Mouse (Mus musculus) kidney, embryonic 16.5 days (tissue): ENCODE data around the gene Jph4. TPM values are rescaled to one million over a fixed set of nuclear protein-coding genes. Genes with fewer than 3 reads are reported as not detected.

ENCODE experiments used
- ATAC-seq: fragments of 200-750 bp; cut with Nextera tagmentation; 2 replicates; pipeline ENCODE4 v1.8.0; 2017; ENCODE audit warnings: moderate TSS enrichment; ENCODE audit not compliant: low FRiP score, low TSS enrichment
- H3K27ac ChIP-seq: fragments of 300-500 bp; sonication (generic); 2 replicates; pipeline ENCODE4 v1.5.1; 2014; ENCODE audit warnings: low read length
- H3K27me3 ChIP-seq: fragments of 300-500 bp; sonication (generic); 2 replicates; pipeline ENCODE4 v1.6.1; 2014; ENCODE audit warnings: low read length, control low read depth, mixed read lengths; ENCODE audit not compliant: insufficient read depth
- H3K36me3 ChIP-seq: fragments of 300-500 bp; sonication (generic); 2 replicates; pipeline ENCODE4 v1.6.1; 2014; ENCODE audit warnings: low read length, control low read depth, mixed read lengths; ENCODE audit not compliant: insufficient read depth
- H3K4me1 ChIP-seq: fragments of 300-500 bp; sonication (generic); 2 replicates; pipeline ENCODE4 v1.6.1; 2014; ENCODE audit warnings: low read length, control low read depth, mixed read lengths; ENCODE audit not compliant: insufficient read depth
- H3K4me2 ChIP-seq: fragments of 300-500 bp; sonication (generic); replicated peaks from 2 replicates; pipeline ENCODE4 v1.6.1; 2014; ENCODE audit warnings: low read depth, low read length
- H3K4me3 ChIP-seq: fragments of 300-500 bp; sonication (generic); 2 replicates; pipeline ENCODE4 v1.5.1; 2014; ENCODE audit warnings: mild to moderate bottlenecking, low read length
- H3K9ac ChIP-seq: fragments of 300-500 bp; sonication (generic); replicated peaks from 2 replicates; pipeline ENCODE4 v1.6.1; 2014; ENCODE audit warnings: low read length
- H3K9me3 ChIP-seq: fragments of 300-500 bp; sonication (generic); 2 replicates; pipeline ENCODE4 v1.6.1; 2016; ENCODE audit warnings: low read length, control low read depth
- WGBS: fragments of 180-500 bp; shearing (Covaris S2); extraction: QIAGEN DNeasy Blood & Tissue Kit; methylation state at CpG from one replicate; pipeline ENCODE4 v1.1.7; 2014; 5-methylcytosine and 5-hydroxymethylcytosine counted together
- polyA plus RNA-seq: library from polyadenylated mRNA; unstranded; fragments of >200 nt; fragmentation: Nextera tagmentation; extraction: Ambion mirVana; gene quantifications from 2 replicates; pipeline ENCODE4 v1.2.1, GENCODE M21; 2015

Gene Jph4
- polyA plus RNA-seq: 0.45 and 0.51 TPM in 2 replicates

- ATAC-seq: peak; percentile 10; the same call in 1 of the 2 replicates
- Histone ChIP-seq H3K9ac (no peak within 1 kb of the TSS), H3K27ac (no peak within 1 kb of the TSS), H3K4me2 (peak within 1 kb of the TSS; percentile 100), H3K4me1 (peaks cover 20% of the 10 kb centered on the region), H3K4me3 (peak within 1 kb of the TSS; percentile 62), H3K36me3 (no peaks in the 10 kb centered on the region), H3K27me3 (peaks cover 38% of the 10 kb centered on the region), H3K9me3 (no peaks in the 10 kb centered on the region)
- WGBS: 4% methylated on average over 21 of the region's 21 CpGs
Measured at GRCm38 (mm10) chr14:55116425-55117200, at the start of gene Jph4. Gene Jph4, minus strand, starts transcription at chr14:55116935.

DNA sequence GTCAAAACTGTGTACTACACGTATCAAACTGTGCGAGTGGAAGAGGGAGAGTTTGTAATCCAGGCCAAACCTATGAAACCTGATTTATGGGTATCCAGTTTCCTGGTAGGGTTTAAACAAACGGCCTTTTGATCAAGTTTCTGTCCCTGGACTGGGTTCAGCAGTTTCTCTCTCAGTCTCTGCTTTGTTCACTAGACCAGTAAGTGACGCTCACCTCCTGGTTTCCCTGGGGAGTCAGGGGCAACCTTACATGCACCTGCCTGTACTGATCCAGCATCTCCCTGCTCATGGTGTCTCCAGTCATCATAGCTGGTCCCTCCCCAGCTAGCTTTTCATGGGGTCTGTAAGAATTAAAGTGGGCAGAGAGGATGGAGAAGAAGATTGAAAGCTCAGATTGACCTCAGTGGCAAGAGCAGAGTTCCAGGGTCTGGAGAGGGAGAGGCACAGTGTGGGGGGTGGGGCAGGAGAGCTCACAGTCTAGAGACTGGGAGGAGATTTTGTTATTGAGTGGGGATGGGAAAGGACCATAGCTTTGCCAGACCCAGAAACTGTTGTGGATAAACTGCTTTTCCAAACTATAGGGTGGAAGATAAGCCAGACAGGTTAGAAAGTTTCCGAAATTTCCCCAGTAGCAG lies 47.6 kb upstream of the Jph4 start:
- WGBS: 20% methylated on average over 5 of the region's 5 CpGs
- H3K4me2 ChIP-seq: no peak overlapping the region
- no peak overlapping the region for H3K4me3 ChIP-seq
- peak overlapping the region; percentile 14; the same call in 1 of the 2 replicates for H3K27ac ChIP-seq
- no peaks in the 10 kb centered on the region for H3K27me3 ChIP-seq
- H3K4me1 ChIP-seq: peaks cover 18% of the 10 kb centered on the region
- no peak overlapping the region for H3K9ac ChIP-seq
- H3K36me3 ChIP-seq: no peaks in the 10 kb centered on the region
- no peaks in the 10 kb centered on the region for H3K9me3 ChIP-seq
- ATAC-seq: peak; percentile 85

DNA sequence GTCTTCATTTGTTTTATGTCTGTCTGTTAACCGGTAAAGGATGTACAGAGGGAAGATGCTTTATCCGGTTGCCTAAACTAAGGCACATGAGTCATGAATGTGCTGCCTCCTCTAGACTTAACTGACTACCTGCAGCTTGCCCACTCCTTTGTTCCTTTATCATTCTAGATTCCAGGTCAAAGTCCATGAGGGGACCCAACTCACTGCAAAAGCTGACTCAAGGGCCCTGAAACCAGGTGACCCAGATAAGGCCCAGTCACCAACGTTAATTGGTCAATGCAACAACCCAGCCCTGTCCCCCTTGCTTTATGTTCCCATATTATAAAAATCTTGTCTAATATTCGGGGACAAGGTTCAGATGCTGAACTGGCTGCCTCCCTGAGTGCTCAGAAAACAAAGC lies 45.4 kb upstream of the Jph4 start:
- 80% methylated on average over 4 of the region's 4 CpGs for WGBS
- no peak overlapping the region for H3K27ac ChIP-seq

GRCm38 (mm10) chr14:55161098-55161634 lies 44.4 kb upstream of the Jph4 start:
- H3K9ac ChIP-seq: peak overlapping the region; percentile 50; the same call in 1 of the 2 replicates
- no peaks in the 10 kb centered on the region for H3K36me3 ChIP-seq
- H3K27ac ChIP-seq: no peak overlapping the region
- H3K4me2 ChIP-seq: peak overlapping the region; percentile 44
- H3K9me3 ChIP-seq: no peaks in the 10 kb centered on the region
- 31% methylated on average over 14 of the region's 14 CpGs for WGBS
- peak; percentile 50; the same call in 1 of the 2 replicates for ATAC-seq
- H3K4me3 ChIP-seq: 0 out of 2 replicates have a peak overlapping the region, but pooled peaks have one; percentile 15
- H3K4me1 ChIP-seq: peaks cover 23% of the 10 kb centered on the region
- H3K27me3 ChIP-seq: no peaks in the 10 kb centered on the region

More for the DNA sequence above, 45.4 kb upstream of the Jph4 start:
- no peaks in the 10 kb centered on the region for H3K9me3 ChIP-seq
- no peak overlapping the region for H3K4me3 ChIP-seq
- H3K36me3 ChIP-seq: no peaks in the 10 kb centered on the region
- ATAC-seq: no peak
- H3K9ac ChIP-seq: no peak overlapping the region
- H3K27me3 ChIP-seq: no peaks in the 10 kb centered on the region
- H3K4me2 ChIP-seq: no peak overlapping the region
- H3K4me1 ChIP-seq: peaks cover 22% of the 10 kb centered on the region

GRCm38 (mm10) chr14:55160251-55161071 lies 43.7 kb upstream of the Jph4 start:
- no peaks in the 10 kb centered on the region for H3K9me3 ChIP-seq
- no peak overlapping the region for H3K9ac ChIP-seq
- no peaks in the 10 kb centered on the region for H3K27me3 ChIP-seq
- no peaks in the 10 kb centered on the region for H3K36me3 ChIP-seq
- no peak for ATAC-seq
- H3K4me1 ChIP-seq: peaks cover 23% of the 10 kb centered on the region
- 78% methylated on average over 9 of the region's 10 CpGs for WGBS
- H3K27ac ChIP-seq: no peak overlapping the region
- no peak overlapping the region for H3K4me3 ChIP-seq
- no peak overlapping the region for H3K4me2 ChIP-seq

- Histone ChIP-seq H3K36me3 (no peaks in the 10 kb centered on the region), H3K4me3 (no peak overlapping the region), H3K4me2 (no peak overlapping the region; the same call in 1 of the 2 replicates), H3K27me3 (no peaks in the 10 kb centered on the region), H3K9ac (no peak overlapping the region), H3K27ac (no peak overlapping the region), H3K4me1 (peaks cover 10% of the 10 kb centered on the region), H3K9me3 (no peaks in the 10 kb centered on the region)
- ATAC-seq: peak; percentile 41; the same call in 1 of the 2 replicates
- WGBS: 37% methylated on average over 12 of the region's 12 CpGs
Measured at GRCm38 (mm10) chr14:55157322-55158065, 40.8 kb upstream of the Jph4 start.

DNA sequence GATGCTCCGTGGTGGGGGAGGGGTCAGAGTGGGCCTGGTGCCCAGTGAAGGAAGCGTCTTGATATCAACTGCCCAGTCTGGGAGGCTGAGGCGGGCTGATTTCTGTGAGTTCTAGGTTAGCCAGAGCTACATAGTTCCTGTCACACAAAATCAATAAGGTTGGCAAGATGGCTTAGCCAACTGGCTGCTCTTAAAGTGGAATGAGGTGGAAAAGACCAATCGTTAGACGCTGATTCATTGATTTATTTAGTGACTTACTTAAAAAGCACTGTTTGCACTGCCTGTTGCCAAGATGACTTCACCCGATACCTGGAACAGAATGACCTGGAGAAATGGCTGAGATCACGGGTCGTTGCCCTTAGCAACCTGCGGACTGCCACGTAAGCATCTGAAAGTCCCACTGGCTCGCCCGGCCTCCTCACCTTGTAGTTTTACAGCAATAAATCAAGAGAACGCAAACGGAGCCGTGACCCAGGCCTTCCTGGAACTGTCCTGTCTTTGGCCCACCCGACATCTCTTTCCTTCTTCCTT lies 36.3 kb upstream of the Jph4 start:
- peaks cover 9% of the 10 kb centered on the region; the same call in 1 of the 2 replicates for H3K4me1 ChIP-seq
- H3K9ac ChIP-seq: no peak overlapping the region
- no peak for ATAC-seq
- WGBS: 69% methylated on average over 16 of the region's 16 CpGs
- H3K36me3 ChIP-seq: no peaks in the 10 kb centered on the region
- no peak overlapping the region for H3K4me2 ChIP-seq
- H3K9me3 ChIP-seq: no peaks in the 10 kb centered on the region
- H3K4me3 ChIP-seq: no peak overlapping the region
- H3K27me3 ChIP-seq: no peaks in the 10 kb centered on the region
- H3K27ac ChIP-seq: no peak overlapping the region

GRCm38 (mm10) chr14:55152174-55152573 lies 35.4 kb upstream of the Jph4 start:
- peaks cover 5% of the 10 kb centered on the region; the same call in 1 of the 2 replicates for H3K4me1 ChIP-seq
- WGBS: 83% methylated on average over 4 of the region's 4 CpGs

More at GRCm38 (mm10) chr14:55152174-55152573, 35.4 kb upstream of the Jph4 start:
- Histone ChIP-seq H3K9me3 (no peaks in the 10 kb centered on the region), H3K4me3 (no peak overlapping the region), H3K9ac (no peak overlapping the region), H3K4me2 (no peak overlapping the region), H3K36me3 (no peaks in the 10 kb centered on the region), H3K27me3 (no peaks in the 10 kb centered on the region), H3K27ac (no peak overlapping the region)
- no peak for ATAC-seq
